Mouse (Mus musculus): ENCODE results near the gene Palmd. TPM values are rescaled to one million over a fixed set of nuclear protein-coding genes. Genes with fewer than 3 reads are reported as not detected.

The Palmd gene
- polyA plus RNA-seq, 1 experiment: not detected

DNA sequence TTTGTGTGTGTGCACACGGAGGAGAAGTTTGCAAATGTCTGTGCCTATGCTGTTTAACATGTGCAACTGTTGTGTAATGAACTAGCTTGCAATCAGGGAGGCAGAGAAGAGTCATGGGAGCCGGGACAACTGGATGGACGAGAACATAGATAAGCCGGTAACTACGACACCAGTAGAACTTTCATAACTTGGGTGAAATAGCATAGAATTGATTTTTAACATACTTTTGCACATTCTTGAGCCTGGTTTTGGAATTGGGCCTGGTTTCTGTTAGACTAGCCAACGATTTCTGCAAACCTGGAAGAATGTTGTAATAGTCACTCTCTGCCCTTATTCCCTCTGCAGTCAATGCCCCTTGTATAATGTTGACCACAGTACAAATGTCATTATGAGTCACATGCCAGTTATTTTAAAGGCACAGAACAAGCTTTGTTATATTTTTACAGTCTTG is 18.1 kb downstream of the Palmd start:
- no peaks in the 10 kb centered on the region for H3K4me1 ChIP-seq (ENCODE audit: control insufficient read depth, insufficient read depth, low read length)
- H3K4me3 ChIP-seq (ENCODE audit: insufficient read depth, low read depth, low read length): no peak overlapping the region
- no peak for TF ChIP-seq CTCF (IDR thresholded peaks at IDR 0.05; ENCODE audit: insufficient read depth, low read depth, low read length)
- TF ChIP-seq POLR2A (IDR thresholded peaks at IDR 0.05; ENCODE audit: insufficient read depth, low read depth, low read length): no peak
- 89% methylated on average over 6 of the region's 6 CpGs for WGBS
- no peak overlapping the region for H3K27ac ChIP-seq (ENCODE audit: insufficient read depth, low read depth, low read length)

GRCm38 (mm10) chr3:116946476-116946875 is 22.3 kb downstream of the Palmd start:
- H3K4me3 ChIP-seq (ENCODE audit: insufficient read depth, low read depth, low read length): no peak overlapping the region
- no peaks in the 10 kb centered on the region for H3K4me1 ChIP-seq (ENCODE audit: control insufficient read depth, insufficient read depth, low read length)
- H3K27ac ChIP-seq (ENCODE audit: insufficient read depth, low read depth, low read length): no peak overlapping the region
- TF ChIP-seq CTCF (IDR thresholded peaks at IDR 0.05; ENCODE audit: insufficient read depth, low read depth, low read length): no peak
- no peak for TF ChIP-seq POLR2A (IDR thresholded peaks at IDR 0.05; ENCODE audit: insufficient read depth, low read depth, low read length)
- WGBS: 92% methylated on average over 4 of the region's 4 CpGs

DNA sequence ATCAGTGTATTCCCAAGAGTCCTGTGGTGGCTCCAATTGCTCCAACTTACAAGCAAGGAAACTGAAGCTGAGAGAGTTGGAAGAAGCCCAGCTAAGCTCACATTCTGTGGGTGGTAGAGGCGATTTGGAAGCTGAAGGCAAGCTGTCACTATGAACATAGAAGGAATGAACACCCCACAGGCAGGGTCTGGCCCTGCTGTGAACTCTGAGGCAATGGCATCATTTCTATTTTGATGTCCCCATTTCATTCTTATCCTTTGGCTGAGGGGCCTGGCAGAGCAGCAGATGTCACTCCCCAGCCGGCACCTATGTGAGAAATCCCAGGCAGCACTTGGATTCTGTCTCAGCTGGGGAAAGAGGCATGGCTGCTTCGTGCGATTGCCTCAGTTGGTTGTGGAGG is 25.4 kb downstream of the Palmd start:
- 86% methylated on average over 4 of the region's 4 CpGs for WGBS
- H3K4me3 ChIP-seq (ENCODE audit: insufficient read depth, low read depth, low read length): no peak overlapping the region
- no peak for TF ChIP-seq POLR2A (IDR thresholded peaks at IDR 0.05; ENCODE audit: insufficient read depth, low read depth, low read length)
- no peak for TF ChIP-seq CTCF (IDR thresholded peaks at IDR 0.05; ENCODE audit: insufficient read depth, low read depth, low read length)
- no peaks in the 10 kb centered on the region for H3K4me1 ChIP-seq (ENCODE audit: control insufficient read depth, insufficient read depth, low read length)
- H3K27ac ChIP-seq (ENCODE audit: insufficient read depth, low read depth, low read length): no peak overlapping the region

DNA sequence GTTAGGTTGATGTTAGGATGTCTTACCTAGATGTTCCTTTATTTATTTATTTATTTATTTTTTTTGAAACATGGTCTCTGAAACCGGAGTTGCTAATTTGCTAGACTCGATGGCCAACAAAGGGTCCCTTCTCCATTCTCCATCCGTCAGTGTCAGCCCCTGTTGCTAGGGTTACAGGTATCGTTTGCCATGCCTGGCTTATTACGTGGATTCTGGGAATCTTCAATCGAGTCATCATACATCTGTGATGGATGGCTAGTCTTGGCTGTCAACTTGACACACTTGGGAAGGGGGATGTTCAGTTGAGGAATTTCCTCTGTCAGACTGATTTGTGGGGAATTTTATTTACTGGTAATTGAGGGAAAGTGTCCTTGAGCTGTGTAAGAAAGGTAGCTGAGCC is 26.0 kb downstream of the Palmd start:
- TF ChIP-seq POLR2A (IDR thresholded peaks at IDR 0.05; ENCODE audit: insufficient read depth, low read depth, low read length): no peak
- TF ChIP-seq CTCF (IDR thresholded peaks at IDR 0.05; ENCODE audit: insufficient read depth, low read depth, low read length): no peak
- no peak overlapping the region for H3K4me3 ChIP-seq (ENCODE audit: insufficient read depth, low read depth, low read length)
- H3K4me1 ChIP-seq (ENCODE audit: control insufficient read depth, insufficient read depth, low read length): no peaks in the 10 kb centered on the region
- WGBS: 84% methylated on average over 6 of the region's 6 CpGs
- H3K27ac ChIP-seq (ENCODE audit: insufficient read depth, low read depth, low read length): no peak overlapping the region

DNA sequence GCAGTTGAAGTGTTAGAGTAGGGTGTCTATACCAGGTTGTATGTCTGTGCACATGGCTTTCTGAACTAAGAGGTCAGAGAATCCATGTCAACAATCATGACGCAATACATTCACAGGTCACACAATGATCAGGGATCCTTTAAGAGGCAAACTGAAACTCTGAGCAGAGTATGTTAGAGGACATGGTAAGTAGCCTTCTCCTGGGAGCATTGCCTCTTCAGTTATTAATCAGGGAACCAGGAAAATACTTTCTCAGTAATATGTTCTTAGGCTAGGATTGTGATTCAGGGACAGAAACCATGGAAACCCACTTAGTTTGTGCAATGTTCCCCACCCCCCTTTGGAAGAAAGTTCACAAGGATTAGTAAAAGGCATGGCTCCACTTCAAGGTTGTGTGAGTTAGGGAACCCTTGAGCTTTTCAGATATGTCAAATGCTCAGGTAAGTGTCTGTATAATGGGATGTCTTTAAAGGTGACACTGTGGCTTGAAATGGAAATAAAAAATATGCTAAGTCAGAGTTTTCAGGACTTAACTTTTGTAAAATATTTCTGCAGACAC is 27.1 kb downstream of the Palmd start:
- no peak for TF ChIP-seq CTCF (IDR thresholded peaks at IDR 0.05; ENCODE audit: insufficient read depth, low read depth, low read length)
- TF ChIP-seq POLR2A (IDR thresholded peaks at IDR 0.05; ENCODE audit: insufficient read depth, low read depth, low read length): no peak
- H3K27ac ChIP-seq (ENCODE audit: insufficient read depth, low read depth, low read length): no peak overlapping the region
- H3K4me1 ChIP-seq (ENCODE audit: control insufficient read depth, insufficient read depth, low read length): no peaks in the 10 kb centered on the region
- H3K4me3 ChIP-seq (ENCODE audit: insufficient read depth, low read depth, low read length): no peak overlapping the region
- WGBS: 91% methylated on average over 1 of the region's 1 CpGs

DNA sequence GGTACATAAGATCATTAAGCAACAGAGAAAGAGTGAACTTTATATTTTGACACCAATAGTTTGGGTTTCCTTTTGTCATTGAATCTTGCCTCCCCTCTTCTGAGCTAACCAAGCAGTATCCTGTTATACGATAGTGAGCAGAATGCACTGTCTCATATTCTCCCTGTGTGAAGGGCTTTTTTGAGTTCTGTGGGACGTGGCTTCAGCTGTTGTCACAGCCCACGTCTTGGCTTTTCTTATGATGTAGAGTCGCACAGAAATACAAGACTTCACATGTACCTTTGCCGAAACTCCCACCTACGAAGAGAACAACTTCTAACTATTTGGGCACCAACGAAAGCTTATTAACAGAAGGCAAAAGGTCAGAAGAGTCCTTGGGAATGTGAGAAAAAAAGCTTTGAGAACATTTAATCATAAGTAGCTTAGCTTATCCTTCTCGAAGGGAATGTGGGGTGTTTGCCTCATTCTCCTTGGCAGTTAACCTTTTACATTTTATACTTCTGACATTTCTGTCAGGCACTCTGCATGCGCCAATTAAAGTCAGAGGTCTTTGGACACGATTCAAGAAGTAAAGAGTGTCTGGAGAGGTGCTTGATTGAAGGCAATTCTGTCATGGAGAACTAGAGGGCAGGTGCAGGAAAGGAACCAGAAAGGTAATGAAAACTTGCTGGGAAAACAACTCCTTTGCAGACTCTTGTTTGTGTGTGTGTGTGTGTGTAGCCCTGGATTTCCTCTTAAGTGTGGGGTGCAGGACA is 27.8 kb downstream of the Palmd start:
- TF ChIP-seq CTCF (IDR thresholded peaks at IDR 0.05; ENCODE audit: insufficient read depth, low read depth, low read length): no peak
- TF ChIP-seq POLR2A (IDR thresholded peaks at IDR 0.05; ENCODE audit: insufficient read depth, low read depth, low read length): no peak
- no peak overlapping the region for H3K27ac ChIP-seq (ENCODE audit: insufficient read depth, low read depth, low read length)
- no peak overlapping the region for H3K4me3 ChIP-seq (ENCODE audit: insufficient read depth, low read depth, low read length)
- 79% methylated on average over 10 of the region's 10 CpGs for WGBS
- H3K4me1 ChIP-seq (ENCODE audit: control insufficient read depth, insufficient read depth, low read length): no peaks in the 10 kb centered on the region

DNA sequence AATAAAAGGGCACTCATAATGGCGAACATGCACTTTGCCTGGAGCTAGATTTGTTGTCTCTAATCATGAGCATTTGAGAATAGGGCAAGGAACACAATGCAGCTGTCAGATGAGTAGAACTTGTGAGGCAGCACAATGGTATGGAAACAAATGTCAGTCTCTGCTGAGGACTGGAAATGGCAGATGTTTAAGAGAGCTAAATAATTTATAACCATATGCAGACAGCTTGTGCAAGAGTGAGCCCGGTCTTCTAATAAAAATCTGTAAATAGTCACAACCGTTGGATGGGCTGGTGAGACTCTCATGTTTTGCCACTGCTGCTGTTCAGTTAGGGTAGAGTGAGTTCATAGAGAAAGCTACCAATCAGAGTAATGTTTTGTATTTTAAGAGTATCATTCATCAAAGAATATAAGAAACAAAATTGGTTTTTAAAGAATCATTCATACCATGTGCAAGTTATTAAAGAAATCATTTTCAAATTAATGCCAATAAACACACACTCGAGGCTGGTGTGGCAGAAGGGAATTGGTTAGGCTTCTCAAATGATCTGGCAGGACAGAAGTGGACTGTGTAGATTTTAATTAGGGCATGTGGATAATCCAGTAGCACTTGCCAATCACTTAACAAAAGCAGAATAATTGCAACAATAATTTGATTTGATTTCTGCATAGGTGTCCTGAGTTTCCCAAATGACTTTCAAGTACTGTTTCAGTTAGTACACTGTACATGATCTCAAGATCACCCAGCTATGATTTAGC is 31.7 kb downstream of the Palmd start:
- Histone ChIP-seq H3K27ac (ENCODE audit: insufficient read depth, low read depth, low read length) (no peak overlapping the region), H3K4me3 (ENCODE audit: insufficient read depth, low read depth, low read length) (no peak overlapping the region), H3K4me1 (ENCODE audit: control insufficient read depth, insufficient read depth, low read length) (no peaks in the 10 kb centered on the region)
- WGBS: 73% methylated on average over 4 of the region's 4 CpGs
- TF ChIP-seq CTCF (IDR thresholded peaks at IDR 0.05; ENCODE audit: insufficient read depth, low read depth, low read length) (no peak), POLR2A (IDR thresholded peaks at IDR 0.05; ENCODE audit: insufficient read depth, low read depth, low read length) (no peak)

- TF ChIP-seq POLR2A (IDR thresholded peaks at IDR 0.05; ENCODE audit: insufficient read depth, low read depth, low read length) (no peak), CTCF (IDR thresholded peaks at IDR 0.05; ENCODE audit: insufficient read depth, low read depth, low read length) (no peak)
- H3K4me3 ChIP-seq (ENCODE audit: insufficient read depth, low read depth, low read length): no peak overlapping the region
- 82% methylated on average over 1 of the region's 1 CpGs for WGBS
Observed at GRCm38 (mm10) chr3:116933158-116933557, 35.6 kb downstream of the Palmd start.

GRCm38 (mm10) chr3:116928994-116929393 is 39.8 kb downstream of the Palmd start:
- TF ChIP-seq POLR2A (IDR thresholded peaks at IDR 0.05; ENCODE audit: insufficient read depth, low read depth, low read length): no peak
- TF ChIP-seq CTCF (IDR thresholded peaks at IDR 0.05; ENCODE audit: insufficient read depth, low read depth, low read length): no peak

More at GRCm38 (mm10) chr3:116933158-116933557, 35.6 kb downstream of the Palmd start:
- H3K27ac ChIP-seq (ENCODE audit: insufficient read depth, low read depth, low read length): no peak overlapping the region
- H3K4me1 ChIP-seq (ENCODE audit: control insufficient read depth, insufficient read depth, low read length): no peaks in the 10 kb centered on the region

More at GRCm38 (mm10) chr3:116928994-116929393, 39.8 kb downstream of the Palmd start:
- H3K4me1 ChIP-seq (ENCODE audit: control insufficient read depth, insufficient read depth, low read length): no peaks in the 10 kb centered on the region
- H3K4me3 ChIP-seq (ENCODE audit: insufficient read depth, low read depth, low read length): no peak overlapping the region
- 74% methylated on average over 4 of the region's 4 CpGs for WGBS
- no peak overlapping the region for H3K27ac ChIP-seq (ENCODE audit: insufficient read depth, low read depth, low read length)

Data from olfactory bulb, adult 2 months (tissue).